Mouse (Mus musculus): ENCODE measurements around the gene Gm17455.

Gene Gm17455

GRCm38 (mm10) chr10:60422756-60423155, 23.2 kb downstream of the Gm17455 start:
- DNase-seq = no peak

- no peak for DNase-seq
These were observed 30.5 kb downstream of the Gm17455 start for GRCm38 (mm10) chr10:60430001-60430400.

GRCm38 (mm10) chr10:60430591-60430990, 31.1 kb downstream of the Gm17455 start:
- DNase-seq = no peak

GRCm38 (mm10) chr10:60432679-60433078, 33.2 kb downstream of the Gm17455 start:
- DNase-seq = no peak

GRCm38 (mm10) chr10:60442321-60442720, 42.8 kb downstream of the Gm17455 start:
- DNase-seq = no peak

GRCm38 (mm10) chr10:60443078-60443477, 43.6 kb downstream of the Gm17455 start:
- DNase-seq = no peak

- no peak for DNase-seq
These were observed 45.6 kb downstream of the Gm17455 start for GRCm38 (mm10) chr10:60445031-60445593.

- DNase-seq = no peak
These were observed 47.7 kb downstream of the Gm17455 start for GRCm38 (mm10) chr10:60447186-60447585.
